Mouse (Mus musculus) ovary, postnatal 36 days (tissue): ENCODE results near the gene Rgs3.

ENCODE experiments used
- DNase-seq: peaks from one replicate; pipeline ENCODE4 v3.0.0; 2022; ENCODE audit warnings: low spot score, mixed read lengths

Rgs3 gene

GRCm38 (mm10) chr4:62605856-62606541 is 46.4 kb downstream of the Rgs3 start:
- DNase-seq = no peak

DNA sequence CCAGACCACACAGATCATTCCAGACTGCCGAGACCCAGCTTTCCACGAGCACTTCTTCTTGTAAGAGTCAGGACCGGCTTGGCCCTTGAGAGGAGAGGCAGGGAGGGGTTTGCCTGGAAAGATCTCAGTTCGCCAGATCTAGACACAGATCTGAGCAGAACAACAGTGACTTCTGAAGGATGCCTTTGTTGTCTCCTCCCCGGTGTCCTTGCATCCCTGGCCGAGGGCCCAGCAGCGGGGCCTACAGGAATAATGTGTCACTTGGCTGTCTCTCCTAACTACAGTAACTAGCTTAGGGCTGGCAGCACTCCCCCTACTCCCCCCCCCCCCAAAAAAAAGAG is 46.9 kb downstream of the Rgs3 start:
- DNase-seq = peak; percentile 60

- DNase-seq = no peak
These were observed 47.3 kb downstream of the Rgs3 start for GRCm38 (mm10) chr4:62606905-62607304.

- DNase-seq = no peak
These were observed 47.7 kb downstream of the Rgs3 start for GRCm38 (mm10) chr4:62607345-62607744.

- DNase-seq = no peak
These were observed 48.2 kb downstream of the Rgs3 start for GRCm38 (mm10) chr4:62607805-62608204.

- no peak for DNase-seq
These were observed 49.7 kb downstream of the Rgs3 start for GRCm38 (mm10) chr4:62609333-62609732.

DNA sequence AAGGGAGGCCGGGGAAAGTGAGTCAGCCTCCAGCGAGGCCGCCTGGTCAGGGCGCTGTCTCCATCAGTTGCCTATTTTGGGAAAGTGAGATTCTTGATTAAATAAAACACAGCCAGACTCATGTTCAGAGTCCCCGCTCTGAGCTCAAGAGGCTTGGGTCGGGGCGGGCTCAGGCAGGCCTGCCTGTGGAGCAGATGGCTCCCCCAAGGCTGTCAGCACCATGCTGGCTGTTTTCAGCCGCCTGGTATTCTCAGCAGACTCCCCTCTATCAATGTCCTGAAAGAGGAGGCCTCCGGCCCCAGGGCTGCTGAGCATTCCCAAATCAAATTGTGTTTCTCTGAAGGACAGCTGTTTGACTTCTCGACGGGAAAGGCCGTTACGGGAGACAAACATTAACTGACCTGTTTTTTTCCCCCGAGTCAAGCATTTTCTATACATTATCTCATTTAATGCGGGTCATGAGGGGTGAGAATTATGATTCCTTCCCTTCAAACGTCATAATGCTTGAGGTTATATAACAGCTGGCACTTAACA is 50.6 kb downstream of the Rgs3 start:
- DNase-seq = no peak

GRCm38 (mm10) chr4:62612601-62613501 is 53.2 kb downstream of the Rgs3 start:
- peak; percentile 62 for DNase-seq

- peak; percentile 77 for DNase-seq
These were observed 54.2 kb downstream of the Rgs3 start for GRCm38 (mm10) chr4:62613646-62614365.

DNA sequence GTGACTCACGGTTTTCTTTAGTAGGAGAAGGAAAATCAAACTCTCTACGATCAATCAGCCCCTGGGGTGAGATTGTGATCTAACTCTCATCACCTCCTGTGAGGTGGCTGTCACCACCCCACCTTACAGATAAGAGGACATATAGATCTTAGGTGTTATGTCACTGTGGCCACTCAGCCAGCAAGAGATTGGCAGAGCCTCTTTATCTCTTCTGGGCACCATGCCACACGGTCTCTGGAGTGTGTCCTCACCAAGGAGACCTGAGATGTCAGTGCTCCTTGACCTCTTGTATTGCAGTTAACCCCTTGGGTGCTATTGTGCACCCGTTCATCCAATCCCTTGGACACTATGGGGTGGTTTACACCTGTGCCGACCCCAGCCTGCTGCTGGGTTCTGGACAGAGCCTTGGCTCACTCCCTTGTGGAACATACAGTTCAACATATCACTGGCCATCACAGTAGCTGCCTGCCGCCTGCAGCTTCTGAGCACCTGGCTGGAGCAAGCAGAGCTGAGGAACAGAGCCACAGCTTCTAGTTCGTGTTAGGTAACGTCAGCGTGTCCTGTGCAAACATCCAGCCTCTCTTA is 58.3 kb downstream of the Rgs3 start:
- no peak for DNase-seq

DNA sequence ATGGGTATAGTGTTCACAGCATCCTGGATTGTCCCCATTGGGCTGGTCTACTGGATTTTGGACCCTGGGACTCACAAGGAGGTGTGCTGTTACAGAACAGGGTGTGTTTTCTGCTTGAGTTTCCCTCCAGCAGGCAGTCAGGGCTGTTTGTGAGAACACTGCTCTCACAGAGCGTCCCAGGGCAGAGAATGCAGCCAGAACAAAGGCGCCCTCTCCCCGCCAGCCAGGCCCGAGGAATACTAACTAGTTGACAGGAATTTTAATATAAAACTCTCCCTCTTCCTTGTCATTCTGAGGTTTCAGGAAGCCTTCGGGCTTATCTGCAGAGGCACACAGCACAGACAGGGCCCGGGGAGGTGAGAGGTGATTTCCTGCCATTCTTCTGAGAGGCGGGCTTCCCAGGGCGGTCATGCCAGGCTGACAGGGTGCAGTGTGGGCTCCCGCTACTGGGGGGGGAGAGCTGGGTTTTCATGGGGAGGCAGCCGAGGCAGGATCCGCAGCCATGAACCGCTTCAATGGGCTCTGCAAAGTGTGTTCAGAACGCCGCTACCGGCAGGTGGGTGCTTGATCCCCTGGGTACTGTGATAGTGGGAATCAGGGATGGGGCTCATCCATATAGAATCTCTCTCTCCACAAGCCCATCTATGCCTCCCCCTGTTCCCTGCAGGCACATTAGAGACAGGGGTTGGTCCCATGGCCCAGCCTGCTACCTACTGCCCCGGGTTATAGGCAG is 59.8 kb downstream of the Rgs3 start:
- no peak for DNase-seq

GRCm38 (mm10) chr4:62619965-62620244 is 60.3 kb downstream of the Rgs3 start:
- no peak for DNase-seq

- no peak for DNase-seq
These were observed 61.5 kb downstream of the Rgs3 start for GRCm38 (mm10) chr4:62621151-62621550.

DNA sequence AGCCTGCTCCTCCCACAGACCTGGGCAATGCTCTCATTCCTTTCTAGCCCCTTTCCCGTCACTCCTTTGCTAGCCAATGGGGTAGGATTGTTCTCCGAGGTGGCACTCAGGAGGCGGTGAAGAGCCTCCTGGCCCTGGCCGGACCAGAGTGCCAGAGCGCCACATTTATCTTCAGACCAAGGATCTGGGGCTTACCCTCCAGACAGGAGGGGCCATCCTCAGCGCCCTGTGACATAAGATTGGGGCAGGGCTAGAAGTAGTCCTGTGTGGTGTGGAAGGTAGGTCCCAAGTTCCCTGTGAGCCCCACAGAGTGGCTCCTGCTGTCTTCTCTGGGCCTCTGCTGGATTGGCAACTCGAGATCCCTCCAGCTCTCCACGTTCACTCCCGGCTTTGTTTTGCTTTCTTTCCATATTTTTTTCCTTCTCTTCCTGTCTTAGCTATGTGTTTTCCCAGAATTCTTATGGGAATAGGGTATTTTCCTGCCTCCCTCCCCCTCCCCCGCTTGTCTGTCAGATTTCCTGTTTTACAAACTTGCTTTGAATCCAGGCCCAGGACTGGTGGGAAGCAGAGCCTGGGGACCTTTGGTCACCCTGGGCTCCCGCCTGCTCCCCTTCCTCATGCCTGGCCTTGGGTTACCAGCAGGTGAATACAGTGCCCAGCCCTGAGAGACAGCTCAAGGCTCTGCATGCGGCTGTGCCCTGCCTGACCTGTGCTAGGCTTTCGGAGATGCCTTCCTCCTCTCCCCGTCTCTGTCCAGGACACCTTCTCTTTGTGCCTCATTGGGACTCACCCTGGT is 62.4 kb downstream of the Rgs3 start:
- no peak for DNase-seq

DNA sequence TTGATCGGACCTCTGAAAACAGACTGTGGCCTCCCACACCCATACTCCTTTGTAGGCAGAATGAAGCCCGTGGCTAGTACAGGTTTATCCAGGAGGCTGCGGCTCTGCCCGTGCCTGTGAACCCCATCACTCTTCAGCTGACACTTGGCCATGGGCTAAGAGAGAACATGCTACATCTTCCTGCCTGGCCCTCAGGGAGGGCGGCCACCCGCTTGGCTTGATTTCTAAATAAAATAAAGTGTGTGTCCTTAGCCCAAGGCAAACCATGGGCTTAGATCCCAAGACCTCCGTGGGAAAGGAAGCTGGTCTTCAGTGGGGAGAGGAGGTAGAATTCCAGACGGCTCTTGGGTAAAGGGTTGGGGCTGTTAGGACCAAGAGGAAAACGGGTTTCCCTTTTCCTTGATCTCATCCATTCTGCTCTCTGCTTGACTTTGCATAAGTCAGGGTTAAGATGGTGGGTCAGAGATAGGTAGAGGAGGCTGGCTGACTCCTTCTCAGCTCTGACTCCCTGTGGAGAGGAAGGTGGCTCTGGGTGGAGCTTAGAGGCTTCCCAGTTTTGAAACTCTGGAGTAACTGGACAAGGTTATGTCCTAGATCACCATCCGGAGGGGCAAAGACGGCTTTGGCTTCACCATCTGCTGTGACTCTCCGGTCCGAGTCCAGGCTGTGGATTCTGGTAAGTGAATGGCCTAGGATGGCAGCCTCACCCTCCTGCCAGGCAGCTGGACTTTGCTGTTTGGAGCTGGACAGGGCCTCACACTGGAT is 63.8 kb downstream of the Rgs3 start:
- no peak for DNase-seq

DNA sequence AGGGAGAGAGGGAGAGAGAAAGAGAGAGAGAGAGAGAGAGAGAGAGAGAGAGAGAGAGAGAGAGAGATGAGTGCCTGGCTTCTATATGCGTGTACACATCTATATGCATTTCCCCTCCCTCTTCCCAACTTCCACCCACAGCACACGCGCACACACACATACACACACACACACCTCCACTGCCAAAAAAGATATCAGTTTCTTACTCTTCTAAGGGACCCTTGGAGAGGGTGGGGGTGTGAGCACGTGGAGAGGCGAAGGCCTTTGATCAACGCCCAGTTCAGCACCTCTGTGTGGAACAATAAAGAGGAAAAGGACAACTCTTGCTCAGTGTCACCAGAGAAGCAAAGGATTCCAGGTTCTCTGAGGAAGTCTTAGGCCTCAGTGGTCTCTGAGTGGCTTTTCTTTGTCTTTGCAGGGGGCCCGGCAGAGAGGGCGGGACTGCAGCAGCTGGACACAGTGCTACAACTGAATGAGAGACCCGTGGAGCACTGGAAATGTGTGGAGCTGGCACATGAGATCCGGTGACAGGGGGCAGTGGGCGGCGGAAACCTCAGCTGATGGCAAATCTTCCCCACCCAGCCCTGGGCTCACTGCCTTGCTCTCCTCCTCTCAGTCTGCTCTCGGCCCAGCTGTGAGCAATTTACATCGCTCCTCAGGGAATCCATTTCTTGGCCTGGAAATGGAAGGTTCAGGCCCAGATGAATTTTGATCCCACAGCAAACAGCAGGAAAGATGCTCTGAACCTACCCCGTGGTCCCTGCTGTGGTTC is 65.2 kb downstream of the Rgs3 start:
- no peak for DNase-seq

DNA sequence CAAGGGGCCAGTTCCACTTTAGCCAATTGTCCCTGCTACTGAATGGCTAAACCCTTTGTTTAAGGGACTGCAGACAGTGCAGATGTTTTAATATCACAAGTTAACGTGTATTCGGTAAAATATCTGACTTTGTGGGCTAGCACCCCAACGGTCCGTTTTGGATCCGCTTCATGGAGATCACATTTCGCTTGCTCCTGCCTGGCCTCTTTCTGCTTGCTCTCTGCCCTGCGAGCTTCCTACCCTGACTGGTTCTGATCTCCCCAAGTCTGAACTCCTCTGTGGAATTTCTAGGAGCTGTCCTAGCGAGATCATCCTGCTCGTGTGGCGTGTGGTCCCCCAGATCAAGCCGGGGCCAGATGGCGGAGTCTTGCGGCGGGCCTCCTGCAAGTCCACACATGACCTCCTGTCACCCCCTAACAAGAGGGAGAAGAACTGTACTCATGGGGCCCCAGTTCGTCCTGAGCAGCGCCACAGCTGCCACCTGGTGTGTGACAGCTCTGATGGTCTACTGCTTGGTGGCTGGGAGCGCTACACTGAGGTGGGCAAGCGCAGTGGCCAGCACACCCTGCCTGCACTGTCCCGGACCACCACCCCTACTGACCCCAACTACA is 65.9 kb downstream of the Rgs3 start:
- no peak for DNase-seq

DNA sequence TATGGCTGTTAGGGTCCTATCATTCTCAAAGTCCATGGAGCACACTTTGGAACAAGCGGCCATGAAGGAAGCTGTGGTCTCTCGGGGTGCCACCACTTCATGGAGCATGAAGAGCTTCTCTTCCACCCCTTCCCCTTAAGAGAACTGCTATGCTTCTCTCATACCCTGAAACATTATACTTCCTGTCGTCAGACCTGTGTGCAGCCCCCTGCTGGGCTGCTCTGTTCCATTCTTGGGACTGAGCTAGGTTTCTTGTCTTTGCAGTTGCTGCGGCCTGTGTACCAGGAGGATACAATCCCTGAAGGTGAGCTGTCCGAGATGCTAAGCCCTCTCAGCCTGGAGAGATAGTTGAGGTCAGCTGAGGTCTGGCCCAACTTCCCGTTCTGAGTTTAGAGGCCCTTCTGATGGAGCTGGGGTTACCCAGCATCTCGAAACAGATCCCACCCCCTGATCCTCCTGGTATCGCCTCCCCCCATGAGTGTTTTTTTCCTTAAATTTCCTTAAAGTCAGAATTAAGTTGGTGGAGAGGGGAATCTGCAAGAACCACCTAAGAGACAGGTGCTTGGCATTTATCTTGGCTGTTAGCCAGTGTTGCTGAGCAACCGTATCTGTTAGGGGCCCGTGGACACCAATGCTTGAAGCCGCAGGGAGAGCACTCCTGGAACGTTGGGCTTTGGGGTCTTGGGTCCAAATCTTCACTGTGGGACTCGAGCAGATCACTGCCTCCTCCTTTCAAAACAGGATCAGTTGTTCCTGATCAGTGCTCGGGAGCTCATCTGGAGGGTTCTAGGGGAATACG is 66.8 kb downstream of the Rgs3 start:
- no peak for DNase-seq
